Mouse (Mus musculus): ENCODE measurements around the gene Ifna16.
A peak's percentile ranks its signal among the peaks of the same experiment; 100 is the strongest.

Gene Ifna16

DNA sequence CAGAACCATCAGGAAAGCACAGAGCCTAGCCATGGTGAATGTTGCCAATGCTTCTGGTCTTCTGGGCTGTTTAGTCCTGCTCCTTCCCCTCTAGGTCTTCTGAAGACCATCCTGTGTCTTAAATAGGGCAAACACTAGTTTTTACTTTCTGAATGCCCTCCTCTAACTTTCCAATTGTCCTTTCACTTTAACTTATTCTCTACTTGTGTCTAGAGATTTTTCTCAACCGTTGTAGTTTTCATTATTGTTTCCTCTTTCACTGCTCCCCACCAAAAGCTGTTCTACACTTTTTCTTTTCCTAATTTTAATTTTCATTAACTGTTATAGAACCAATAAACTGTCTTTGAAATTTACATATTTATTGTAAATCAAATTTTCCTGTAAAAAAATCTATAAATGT, at the start of gene Ifna16:
Ifna16 (minus strand) TSS at position 101 of the 400 bp plus-strand sequence.
- DNase-seq (ENCODE audit: low spot score), result no peak

DNA sequence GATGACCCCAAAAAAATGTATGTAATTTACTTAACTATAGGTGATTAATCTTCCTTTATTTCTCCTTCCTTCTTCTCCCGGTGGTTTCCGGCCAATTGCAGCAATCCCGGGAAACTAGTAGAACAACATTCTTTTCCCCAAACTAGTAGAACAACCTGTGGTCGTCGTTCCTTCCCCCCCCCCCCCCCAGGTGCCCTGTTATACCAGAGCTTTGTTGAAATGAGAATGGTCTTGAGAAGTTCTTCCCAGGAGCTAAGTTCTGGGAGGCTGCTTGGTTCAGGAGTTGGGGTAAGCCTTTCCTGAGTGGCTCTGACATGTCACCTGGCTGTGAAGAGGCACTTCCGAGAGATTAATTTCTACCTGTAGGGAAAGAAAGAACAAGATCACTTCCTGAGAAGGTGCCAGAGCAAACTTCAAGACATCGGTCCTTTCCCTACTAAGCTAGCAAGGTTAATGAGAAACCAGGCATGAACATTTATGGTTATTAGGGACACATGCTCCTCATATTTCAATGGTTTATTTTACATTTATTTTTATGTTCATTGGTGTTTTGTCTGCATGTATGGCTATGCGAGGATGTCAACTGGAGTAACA, 46.9 kb upstream of the Ifna16 start:
- no peak for DNase-seq (ENCODE audit: low spot score)

DNA sequence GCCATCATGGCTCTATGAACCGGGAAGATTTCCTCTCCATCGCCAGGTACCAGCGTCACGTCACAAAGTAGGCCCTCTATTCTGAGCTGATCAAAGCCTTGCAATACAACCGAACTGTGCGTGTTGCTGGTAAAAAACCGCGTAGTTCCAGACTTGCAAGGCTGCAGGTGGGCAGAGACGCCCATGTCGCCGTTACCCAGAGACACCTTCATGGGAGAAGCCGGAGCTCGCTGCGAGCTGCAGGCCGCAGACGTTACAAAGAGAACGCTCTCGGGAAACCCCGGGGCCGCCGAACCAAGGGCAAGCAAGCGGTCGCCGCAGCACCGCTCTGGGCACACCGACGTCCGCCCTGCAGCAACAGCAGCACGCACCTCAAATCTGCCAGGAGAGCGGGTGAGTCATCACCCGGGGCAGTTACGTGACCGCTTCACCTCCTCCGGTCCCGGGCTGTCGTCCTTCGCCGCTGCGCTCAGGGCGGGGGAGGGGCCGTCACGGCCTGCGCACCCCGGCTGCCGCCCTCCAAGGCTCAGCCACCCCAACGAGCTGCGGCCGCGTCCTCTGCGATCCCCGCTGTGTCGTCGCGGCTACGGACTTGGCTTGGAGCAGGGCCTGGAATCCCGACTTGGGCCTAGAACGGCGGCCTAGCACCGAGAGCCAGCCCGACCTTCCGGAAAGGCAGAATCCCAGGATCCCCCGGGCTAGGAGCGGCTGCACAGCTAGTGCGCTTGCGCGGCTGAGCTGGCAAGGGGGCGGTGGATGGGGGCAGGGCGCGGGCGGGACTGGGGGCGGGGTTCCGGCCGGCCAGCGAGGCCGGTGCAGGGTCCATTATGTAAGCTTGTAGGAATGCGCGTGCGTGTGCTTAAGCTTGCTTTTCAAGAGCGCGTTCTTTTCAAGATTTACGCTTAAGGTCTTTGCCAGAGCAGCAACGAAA, 45.3 kb upstream of the Ifna16 start, which contains the start of the genes Gm26566 and Klhl9:
Gm26566 (plus strand) TSS at position 15 of the 931 bp plus-strand sequence.
Klhl9 (minus strand) TSS at position 675 of the 931 bp plus-strand sequence.
- peak; percentile 94 for DNase-seq (ENCODE audit: low spot score)

DNA sequence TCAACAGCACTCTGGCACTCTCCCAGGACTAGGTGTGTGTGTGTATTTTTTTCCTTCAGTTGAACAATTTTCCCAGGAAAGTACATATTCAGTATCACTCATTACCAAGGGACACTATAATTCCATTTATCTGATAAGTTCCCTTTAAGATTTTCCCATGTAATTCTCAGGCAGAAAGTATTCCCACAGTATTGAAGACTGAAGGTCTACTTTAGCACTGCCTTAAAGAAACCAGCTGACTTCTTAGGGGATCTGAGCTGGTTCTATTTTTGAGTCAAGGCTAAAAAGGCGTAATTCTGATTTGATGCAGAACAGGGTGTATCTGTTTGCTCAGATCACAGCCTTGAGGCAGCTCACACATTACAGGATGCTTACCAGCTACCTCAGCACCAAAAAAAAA, 42.0 kb upstream of the Ifna16 start:
- DNase-seq (ENCODE audit: low spot score), result no peak

DNA sequence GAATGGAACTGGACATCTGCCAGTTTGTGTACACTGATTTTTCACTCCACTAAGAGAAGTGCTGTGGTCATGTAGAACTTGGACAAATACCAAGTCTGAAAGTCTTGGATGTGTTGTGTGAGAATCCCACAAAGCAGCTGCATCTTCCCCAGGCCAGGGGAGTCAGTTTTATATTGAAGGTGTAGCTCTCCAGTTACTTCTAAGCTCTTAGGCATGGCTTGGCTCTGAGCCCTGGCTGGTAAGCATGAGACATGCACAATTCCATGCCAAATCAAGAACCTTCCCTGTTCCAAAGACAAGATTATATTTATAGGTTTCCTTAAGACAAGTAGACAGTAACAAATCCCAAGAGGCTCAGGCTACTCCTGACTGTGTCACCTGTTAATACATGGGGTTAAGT, 38.3 kb upstream of the Ifna16 start:
- DNase-seq (ENCODE audit: low spot score), result no peak

DNA sequence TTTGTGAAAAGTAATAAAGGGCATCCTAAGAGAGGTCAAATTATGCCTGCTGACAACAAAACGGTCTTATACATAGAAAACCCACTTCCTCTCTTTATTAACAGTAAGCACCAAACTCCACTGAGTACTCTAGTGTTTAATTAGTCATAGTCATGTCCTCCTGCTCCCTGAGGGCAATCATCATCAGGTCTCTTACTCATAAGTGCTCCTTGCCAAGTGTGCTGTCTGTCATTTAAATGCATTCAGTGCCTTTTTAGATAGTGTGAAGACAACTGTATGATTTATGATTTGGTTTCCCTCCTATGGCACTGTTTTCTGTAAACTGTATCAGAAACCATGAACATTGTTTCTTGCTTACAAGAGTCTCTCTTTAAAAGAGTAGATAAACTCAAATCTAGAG, 37.6 kb upstream of the Ifna16 start:
- no peak for DNase-seq (ENCODE audit: low spot score)

DNA sequence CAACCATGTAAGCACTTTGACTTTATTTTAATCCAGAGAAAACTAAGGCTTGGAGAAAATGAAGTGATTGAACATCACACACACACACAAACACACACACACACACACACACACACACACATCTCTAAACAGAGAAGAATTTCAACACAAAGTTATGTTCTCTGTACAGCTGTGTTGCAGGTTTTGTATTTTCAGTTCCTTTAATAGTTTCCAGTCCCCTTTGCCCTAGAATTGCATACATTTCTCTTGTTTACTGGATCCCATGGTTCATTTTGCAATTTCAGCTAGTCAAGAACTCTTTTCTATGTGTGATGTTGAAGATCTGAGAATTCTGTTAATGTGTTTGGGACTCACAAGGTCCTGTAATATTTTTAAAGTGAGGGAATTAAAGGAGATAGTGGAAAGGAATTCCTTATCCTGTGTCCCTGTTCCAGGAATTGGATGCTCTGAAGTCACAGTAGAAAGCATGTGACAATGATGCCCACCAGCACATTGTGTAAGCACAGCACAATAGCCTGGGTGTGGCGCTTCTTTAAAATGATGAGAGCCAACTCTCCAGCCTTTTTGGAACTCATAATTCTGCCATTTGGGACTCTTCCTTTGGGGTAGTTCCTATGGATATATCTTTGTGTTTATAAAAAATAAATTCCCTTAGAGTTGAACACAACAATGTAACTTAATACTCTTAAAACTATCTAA, 30.6 kb upstream of the Ifna16 start:
- DNase-seq (ENCODE audit: low spot score), result no peak

DNA sequence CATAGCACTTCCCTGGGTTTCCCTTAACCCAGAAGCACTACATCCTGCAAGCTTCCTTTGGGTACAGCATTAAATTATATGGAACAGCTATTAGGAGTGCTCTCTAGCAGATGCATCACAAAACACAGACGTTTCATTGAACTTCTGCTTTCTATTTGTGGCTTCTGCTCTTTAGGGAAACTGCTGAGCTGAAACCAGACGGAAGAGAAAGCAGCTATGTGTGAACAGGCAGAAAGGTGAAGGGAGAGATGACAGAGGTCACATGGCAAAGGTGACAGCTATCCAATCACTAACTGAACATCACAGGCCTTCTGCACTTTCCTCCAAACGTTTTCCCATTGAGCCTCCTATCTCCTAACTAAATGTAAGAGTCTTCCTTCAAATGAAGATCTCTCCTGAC, 29.2 kb upstream of the Ifna16 start:
- no peak for DNase-seq (ENCODE audit: low spot score)

DNA sequence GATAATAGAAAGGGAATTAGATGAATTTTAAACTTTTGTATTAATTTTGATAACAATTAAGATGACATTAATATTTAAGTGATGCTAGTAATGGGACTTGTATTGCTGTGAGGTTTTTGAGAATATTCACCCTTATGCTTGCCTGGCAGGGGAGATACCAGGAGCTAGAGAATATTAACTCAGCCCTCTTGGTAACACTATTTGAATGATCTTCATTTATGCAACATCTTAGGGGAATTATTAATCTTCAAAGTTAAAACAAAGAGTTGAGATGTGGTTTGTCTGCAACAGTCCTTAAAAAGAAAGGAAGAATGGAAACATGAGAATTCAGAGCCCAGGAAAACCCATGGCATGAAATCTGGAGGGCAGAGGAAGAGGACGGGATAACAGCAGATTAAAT, 22.6 kb upstream of the Ifna16 start:
- DNase-seq (ENCODE audit: low spot score), result no peak

DNA sequence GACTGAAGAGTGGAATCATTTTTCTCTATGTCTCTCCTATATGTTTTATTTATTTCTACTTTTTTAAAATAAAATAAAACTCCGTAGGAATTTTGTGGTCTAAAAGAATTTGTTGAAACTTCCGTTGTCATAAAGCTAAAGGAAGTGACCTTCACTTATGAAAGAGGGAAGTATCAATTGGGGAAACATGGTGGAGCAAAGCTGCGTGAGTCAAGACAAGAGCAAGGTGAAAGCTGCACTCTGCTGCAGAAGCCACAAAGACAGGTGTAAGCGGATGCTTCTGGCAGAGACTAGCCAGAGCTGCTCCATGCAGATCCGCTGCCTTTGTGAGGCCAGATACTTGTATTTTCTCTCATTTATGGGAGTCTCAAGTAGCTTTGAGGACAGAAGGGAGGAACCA, 22.1 kb upstream of the Ifna16 start:
- DNase-seq (ENCODE audit: low spot score), result no peak

DNA sequence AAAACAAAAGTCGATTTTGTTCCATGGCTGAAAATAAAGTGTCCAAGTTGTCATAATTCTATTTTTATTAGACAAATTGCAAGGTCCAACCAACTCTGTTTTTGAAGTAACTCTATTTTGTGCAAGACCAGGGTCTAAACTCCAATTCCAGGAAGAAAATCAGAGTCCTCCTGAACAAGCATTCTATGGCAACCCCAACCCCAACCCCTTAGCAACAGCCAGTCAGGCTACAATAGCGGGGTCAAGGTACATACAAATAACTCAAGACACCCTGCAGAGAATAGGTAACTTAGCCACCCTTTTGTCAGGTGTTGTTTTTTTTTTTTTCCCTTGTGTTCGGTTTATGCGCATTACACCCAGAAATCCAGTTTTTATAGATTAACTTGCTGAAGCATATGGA, 21.0 kb upstream of the Ifna16 start:
- no peak for DNase-seq (ENCODE audit: low spot score)

DNA sequence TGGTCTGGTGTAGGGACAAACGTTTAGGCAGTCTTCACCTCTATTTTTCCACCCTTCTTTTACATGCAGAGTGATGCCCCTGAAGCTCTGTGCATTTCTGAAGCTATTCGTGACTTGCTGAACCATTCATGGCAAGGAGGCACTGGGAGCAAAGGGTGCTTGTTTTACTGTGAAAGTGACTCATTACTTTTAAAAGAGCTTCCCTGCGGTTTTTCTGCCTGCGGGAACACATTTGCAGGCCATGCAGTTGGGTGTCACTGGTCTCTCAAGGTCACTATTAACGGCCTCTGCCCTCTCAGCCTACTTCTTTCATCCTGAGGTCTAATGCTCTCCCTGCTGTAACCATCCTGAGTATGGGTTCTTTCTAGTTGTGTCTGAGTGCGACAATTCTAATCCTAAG, 20.4 kb upstream of the Ifna16 start:
- DNase-seq (ENCODE audit: low spot score), result no peak

DNA sequence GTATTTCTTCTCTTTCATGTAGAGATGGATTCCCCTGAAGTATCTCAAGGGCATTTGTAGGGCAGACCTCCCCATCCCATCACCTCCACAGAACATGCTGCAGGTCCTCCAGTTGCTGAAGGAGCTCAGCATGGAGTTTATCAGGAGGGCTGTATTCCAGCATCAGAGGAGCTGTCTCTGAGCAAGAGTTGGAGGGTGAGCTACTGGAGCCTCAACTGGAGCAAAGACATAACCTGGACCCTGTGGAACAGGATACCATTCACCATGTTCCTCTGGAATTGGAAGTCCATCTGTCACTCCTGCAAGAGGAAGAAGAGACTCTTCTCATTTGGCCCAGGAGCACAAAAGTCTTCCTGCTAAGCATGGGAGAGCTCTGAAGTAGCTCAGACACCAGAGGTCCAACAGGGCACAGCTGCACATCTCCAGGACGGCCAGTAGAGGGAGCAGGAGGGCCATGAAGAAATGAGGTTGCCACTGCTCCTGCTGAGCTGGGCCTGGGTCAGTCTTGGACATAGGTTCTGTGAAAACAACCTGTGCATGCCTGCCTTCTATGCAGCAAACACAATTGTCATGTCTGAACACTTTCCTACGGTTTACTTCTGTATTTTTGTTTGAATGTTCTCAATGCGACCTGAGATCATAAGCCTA, 19.6 kb upstream of the Ifna16 start:
- peak; percentile 53 for DNase-seq (ENCODE audit: low spot score)

DNA sequence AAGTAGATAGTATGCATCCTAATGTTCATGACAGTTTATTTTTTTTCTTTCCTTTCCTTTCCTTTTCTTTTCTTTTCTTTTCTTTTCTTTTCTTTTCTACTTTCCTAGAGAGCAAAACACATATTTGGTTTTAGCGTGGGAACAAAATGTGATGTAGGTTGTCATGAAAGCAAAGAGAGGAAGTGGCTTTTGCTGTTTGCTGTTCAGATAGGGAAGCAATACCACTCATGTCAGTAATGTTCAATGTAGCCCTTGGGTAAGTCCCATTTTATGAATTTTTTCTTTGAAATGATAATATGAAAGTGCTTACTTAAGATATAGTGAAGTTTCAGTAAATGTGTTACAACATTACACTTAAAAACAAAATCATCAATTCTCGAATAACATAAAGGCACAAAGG, 16.7 kb upstream of the Ifna16 start:
- DNase-seq (ENCODE audit: low spot score), result no peak

DNA sequence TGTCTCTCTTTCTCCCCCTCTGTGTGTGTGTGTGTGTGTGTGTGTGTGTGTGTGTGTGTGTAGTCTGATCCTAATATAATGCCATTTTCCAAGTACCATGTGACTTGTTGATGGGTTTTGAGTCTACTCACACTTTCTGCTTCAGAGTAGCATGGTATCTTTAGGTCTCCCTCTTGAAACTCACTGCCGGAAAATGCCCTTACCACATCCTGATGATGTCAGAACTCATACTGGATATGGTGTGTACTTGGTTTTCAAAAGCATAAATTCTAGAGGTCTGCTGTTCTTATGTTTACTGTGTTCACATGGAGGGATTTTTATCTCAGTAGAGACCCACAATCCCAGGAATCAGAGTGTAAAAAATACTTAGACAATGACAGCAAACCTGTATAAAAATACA, 15.8 kb upstream of the Ifna16 start:
- DNase-seq (ENCODE audit: low spot score), result no peak

DNA sequence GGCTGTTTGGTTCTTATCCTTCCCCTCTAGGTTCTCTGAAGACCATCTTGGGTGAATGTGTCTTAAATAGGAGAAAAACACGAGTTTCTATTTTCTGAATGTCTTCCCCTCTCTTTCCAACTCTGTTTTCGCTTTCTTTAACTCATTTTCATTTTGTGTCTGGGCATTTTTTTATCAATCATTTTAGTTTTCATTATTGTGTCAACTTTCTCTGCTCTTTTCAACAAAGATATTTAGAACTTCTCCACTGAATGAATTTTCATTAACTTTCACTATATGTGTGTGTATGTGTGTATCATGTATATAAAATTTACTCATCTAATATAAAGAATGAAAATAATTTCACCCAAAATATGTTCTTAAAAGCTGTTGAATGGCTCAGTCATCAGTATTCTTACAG, 14.5 kb upstream of the Ifna16 start, which contains the start of gene Ifnab:
Ifnab (minus strand) TSS at position 101 of the 400 bp plus-strand sequence.
- no peak for DNase-seq (ENCODE audit: low spot score)

DNA sequence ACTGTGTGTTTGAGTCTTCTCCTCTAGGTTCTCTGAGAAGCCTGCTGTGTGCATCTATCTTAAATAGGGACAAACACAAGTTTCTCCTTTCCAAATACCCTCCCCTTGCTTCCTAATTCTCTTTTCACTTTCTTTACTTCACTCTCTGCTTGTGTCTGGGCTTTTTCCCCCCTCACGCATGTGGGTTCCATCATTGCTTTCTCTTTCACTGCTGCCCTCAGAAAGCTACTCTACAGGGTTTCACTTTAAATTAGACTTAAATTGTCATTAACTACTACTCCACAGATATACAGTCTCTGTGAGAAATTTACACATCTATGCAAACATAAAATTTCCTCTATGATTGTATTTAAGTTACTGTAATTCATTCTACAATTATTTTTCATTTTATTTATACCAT, 7.1 kb upstream of the Ifna16 start, which contains the start of gene Ifna2:
Ifna2 (minus strand) TSS at position 101 of the 400 bp plus-strand sequence.
- no peak for DNase-seq (ENCODE audit: low spot score)

DNA sequence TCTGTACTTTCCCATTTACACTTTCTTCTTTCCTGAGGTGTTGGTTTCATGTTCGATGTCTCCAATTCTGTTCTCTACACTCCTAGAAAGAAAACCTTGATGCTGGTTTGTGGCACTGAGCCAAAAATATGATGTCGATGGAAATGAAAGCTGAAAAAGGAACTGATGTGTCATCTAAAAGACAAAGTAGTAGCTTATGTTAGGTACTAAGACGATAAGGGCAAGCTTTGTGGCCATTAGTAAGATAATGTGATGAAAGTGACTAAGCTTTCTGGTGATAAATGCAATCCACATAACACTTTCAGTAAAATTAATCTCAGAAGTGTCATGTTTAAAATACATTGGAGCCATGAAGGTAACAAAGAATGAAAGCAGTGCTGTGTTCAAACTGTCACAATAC, 4.6 kb upstream of the Ifna16 start:
- no peak for DNase-seq (ENCODE audit: low spot score)

DNA sequence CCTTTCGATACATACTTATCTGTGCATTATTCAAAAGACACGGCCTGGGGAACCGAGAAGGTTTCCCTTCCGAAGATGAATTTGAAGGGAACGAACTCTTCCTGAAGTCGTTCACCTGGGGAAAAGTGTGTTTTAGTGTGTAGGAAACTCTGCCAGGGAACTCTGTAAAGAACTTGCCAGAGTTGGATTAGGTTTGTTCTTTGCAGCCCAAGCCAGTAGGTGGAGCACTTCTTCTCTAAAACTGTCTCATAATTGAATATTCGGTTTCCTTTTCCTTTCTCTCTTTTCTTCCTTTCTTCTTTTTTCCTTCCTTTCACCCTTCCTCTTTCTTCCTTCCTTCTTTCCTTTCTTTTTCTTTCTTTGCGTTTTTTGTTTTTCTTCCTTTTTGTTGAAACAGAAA, 3.6 kb upstream of the Ifna16 start:
- DNase-seq (ENCODE audit: low spot score), result no peak

DNA sequence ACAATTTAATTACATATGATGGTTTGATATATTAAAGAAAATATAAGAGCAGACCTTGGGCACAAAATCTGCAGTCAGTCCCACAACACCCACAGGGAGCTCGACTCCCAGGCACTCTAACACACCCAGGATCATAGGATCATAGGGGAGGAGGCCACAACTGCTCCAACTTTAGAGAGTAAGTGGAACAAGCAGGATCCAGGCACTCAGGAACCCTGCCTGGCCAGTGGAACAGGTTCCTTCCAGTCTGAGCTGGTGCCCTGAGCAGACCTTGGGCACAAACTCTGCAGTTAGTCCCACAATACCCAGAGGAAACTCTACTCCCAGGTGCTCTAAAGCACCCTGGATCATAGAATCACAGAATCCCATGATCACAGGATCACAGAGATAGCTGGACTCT, 21.3 kb downstream of the Ifna16 start:
- no peak for DNase-seq (ENCODE audit: low spot score)

DNA sequence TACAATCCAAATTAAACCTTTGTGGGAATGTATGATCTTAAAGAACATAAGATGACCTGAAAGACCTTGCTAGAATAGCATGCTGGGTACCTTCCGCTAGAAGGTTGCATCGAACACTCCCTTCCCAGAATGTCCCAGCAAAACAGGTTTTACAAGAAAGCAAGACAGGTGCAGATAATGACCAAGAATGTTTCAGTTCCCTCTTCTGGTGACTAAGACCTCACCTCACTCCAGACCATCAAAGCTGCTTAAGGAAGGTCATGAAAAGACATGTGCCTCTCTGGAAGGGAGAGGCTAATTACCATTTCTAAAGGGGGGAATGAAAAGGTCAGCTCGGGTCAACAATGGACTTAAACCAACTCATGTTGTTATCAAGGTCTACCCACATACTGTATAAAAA, 23.1 kb downstream of the Ifna16 start:
- no peak for DNase-seq (ENCODE audit: low spot score)

DNA sequence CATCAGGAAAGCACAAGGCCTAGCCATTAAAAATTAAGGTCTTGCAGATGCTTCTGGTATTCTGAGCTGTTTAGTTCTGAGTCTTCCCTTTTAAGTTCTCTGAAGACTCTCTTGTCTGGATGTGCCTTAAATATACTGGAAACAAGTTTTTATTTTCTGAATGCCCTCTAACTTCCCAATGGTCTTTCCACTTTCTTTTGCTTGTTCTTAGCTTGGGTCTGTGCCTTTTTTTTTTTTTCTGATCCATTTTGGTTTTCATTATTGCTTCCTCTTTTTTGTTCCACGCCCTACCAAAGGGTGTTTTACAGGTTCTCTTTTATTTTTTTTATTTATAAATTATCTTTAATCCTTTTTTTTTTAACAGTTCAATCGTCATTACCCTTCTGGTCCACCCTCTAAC, 32.4 kb downstream of the Ifna16 start, which contains the start of gene Ifna13:
Ifna13 (minus strand) TSS at position 101 of the 400 bp plus-strand sequence.
- no peak for DNase-seq (ENCODE audit: low spot score)

Measured in testis, postnatal 14 days (tissue).